Mouse (Mus musculus) heart, postnatal 4 days (tissue): ENCODE measurements at regions not wholly inside any gene's neighbourhood (a gene's known extent, or its start where the extent isn't known, plus 50 kb on each side); places are given as distances from the start of the nearest gene placed in this dataset.
"Not testable (repeated sequence)": the region's sequence is repeated elsewhere in the genome, so short reads cannot be mapped to it uniquely, and the experiment has no call there.

Source experiments
- DNase-seq: peaks from one replicate; pipeline ENCODE4 v3.0.0; 2021

GRCm38 (mm10) chr1:107677404-107677803 is 87.6 kb downstream of the Serpinb8 start:
- DNase-seq = no peak

DNA sequence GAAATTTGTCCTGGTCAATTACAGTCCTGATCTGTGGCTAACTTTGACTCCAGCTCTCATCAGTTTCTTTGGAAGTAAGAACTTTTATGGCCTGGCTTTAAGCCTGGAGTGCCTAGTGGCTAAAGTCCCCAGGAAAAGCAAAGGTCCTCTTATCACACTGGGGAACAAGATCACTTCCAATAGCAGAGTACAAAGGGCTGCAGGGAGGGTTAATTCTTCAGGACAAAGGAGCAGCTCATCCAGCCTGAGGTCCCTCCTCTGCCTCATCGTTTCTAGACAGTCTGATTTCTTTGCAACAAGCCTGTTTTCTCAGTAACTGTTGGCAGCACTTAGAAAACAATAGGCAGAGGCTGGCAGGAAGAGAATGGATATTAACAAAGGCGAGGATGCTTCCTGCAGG is 107.1 kb downstream of the Serpinb8 start:
- no peak for DNase-seq

DNA sequence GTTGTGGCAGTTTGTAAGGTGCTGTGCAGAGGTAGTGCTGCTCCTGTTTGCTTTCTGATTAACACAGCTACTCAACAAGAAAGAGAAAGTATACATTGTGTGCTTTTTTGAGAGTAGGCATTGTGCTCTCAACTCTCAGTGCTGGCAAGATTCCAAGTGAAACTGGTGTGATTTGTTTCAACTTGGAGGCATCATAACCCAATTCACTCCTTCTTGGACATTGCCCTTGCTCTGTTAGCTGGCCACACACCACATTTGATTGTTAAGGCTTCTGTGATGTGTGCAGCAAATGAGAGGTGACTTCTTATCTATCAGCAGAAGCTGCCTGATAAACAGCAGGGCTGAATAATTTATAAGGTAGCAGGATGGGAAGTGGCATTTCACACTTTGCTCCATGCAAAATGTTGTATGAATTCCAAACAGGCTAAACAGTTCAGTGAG is 116.3 kb downstream of the Serpinb8 start:
- DNase-seq = no peak

- no peak for DNase-seq
Observed at GRCm38 (mm10) chr1:107708601-107709000, 118.8 kb downstream of the Serpinb8 start.

GRCm38 (mm10) chr1:107714869-107715268 is 125.1 kb downstream of the Serpinb8 start:
- no peak for DNase-seq

GRCm38 (mm10) chr1:107719304-107719703 is 129.5 kb downstream of the Serpinb8 start:
- DNase-seq = no peak

DNA sequence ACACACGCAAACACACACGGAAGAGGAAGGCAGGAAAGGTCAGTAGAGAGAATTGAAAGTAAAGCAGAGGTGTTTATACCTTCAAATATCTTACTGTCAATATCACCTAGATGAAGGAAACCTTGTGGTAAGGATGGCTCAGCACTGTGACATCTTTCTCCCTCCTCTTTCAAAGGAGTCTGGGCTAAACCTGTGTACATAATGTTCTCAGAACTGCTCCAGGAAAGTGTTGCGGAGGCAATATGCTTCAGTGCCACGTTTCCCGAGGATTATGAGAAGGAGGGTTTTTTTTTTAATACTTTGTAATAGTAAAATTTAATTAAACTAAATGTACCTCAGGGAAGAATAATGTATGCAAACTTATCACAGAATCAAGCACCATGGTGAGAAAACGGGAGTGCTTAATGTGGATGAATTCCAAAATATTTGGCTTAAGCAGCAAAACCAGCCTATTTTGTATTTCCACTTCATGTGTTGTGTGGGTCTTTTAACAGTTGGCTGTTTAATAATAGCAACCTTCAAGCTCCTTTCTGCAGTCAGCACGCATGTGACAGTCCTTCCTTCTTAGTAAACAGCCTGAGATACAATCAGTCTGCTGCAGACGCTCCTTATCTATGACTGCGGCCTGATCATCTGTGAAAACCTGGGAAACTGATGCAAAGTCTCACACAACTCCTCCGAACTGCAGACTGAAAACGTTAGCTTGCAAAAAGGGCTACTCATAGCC is 138.5 kb downstream of the Serpinb8 start:
- DNase-seq = no peak

DNA sequence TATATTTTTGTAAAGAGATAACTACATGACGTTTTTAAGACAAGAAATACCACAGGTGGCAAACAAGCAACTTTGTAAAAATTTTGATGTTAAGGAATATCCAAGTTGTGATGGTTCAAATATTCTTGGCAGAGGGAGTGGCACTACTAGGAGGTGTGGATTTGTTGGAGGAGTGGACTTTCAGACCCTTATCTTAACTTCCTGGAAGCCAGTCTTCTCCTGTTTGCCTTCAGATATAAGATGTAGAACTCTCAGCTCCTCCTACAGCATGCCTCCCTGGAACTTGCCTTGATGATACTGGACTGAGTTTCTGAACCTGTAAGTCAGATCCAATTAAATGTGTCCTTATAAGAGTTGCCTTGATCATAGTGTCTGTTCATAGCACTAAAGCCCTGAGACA is 175.5 kb downstream of the Serpinb8 start:
- no peak for DNase-seq

DNA sequence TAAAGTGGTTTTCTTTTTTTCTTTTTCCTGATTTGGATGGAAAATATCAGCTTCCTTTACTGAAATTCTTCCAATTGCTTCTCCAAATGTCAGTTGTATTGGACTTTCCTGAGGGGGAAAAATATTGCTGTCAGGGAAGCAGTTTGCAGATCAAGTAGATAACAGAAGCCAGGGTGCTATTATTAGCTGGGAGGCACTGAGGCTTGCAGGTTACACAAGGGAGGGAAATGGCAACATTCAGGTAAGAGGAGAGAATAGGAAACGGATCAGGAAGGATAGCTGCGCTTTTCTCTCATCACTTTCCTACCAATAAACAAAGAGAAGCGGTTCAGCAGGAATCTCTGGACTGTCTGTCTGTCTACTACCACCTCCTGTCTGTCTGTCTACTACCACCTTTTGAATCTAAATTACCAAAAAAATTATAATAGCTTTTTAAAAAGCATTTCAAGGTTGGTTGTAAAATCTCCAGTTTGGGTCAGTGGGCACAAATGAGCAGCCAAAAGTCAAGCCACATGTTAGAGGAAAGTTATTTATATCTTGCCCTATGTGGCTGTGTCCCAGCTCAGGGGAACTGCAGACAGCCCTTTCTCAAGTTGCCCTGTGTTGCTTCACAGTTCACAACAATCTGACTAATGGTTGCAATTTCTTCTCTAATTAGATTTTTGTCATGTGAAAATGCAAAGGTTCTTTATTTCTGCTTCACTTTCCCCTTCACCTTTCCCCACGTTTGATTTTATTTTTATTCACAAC is 177.6 kb downstream of the Serpinb8 start:
- no peak for DNase-seq

- DNase-seq = no peak
Observed at GRCm38 (mm10) chr1:107772967-107773366, 183.2 kb downstream of the Serpinb8 start.

DNA sequence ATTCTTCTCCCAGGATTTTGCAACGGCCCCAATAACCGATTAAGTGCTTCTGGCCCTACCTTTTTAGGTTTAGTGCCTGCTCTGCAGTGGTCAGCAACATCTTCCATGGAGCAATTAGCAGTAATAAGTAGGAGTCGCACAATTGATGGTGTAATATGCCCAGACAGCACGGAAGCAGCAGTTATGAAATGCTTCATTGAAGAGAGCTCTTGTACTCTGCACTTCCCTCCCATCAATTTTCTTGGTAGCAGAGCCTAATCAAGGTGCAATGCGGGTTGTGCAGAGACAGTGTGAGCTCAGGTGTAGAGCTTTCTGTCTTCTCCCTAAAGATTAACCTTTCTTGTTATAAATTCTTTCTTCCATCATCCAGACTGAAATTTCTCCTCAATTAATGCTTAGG is 193.3 kb downstream of the Serpinb8 start:
- DNase-seq = no peak

- DNase-seq = no peak
Observed at GRCm38 (mm10) chr1:107805823-107806222, 216.0 kb downstream of the Serpinb8 start.

- DNase-seq = not testable (repeated sequence)
Observed at GRCm38 (mm10) chr1:107807367-107807766, 217.6 kb downstream of the Serpinb8 start.

GRCm38 (mm10) chr1:107811136-107811535 is 221.3 kb downstream of the Serpinb8 start:
- DNase-seq = no peak

GRCm38 (mm10) chr1:107811859-107812258 is 222.1 kb downstream of the Serpinb8 start:
- DNase-seq = no peak

DNA sequence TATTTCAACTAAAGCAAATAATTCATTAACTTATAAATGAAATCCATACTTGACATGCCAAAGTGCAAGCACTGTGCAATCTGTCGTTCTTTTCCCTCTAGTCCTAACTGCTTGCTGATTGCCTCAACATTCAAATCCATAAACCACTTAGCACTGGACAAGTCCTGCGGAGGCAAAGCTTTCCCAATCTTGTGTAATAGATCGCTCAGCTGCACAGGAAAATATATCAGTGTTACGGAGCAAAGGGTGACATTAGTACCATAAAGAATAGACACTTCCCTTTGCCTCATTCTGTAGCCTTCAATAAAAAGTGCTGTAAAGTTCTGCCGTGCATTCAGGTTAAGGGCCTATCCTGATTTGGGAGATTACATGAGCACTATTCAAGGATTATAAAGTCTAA is 248.1 kb downstream of the Serpinb8 start:
- DNase-seq = no peak

GRCm38 (mm10) chr1:107852386-107852785 is 262.6 kb downstream of the Serpinb8 start:
- DNase-seq = no peak

GRCm38 (mm10) chr1:107853001-107853400 is 263.2 kb downstream of the Serpinb8 start:
- DNase-seq = no peak

- DNase-seq = no peak
Observed at GRCm38 (mm10) chr1:107897743-107898437, 308.1 kb downstream of the Serpinb8 start.

- no peak for DNase-seq
Observed at GRCm38 (mm10) chr1:107899261-107899660, 309.5 kb downstream of the Serpinb8 start.

DNA sequence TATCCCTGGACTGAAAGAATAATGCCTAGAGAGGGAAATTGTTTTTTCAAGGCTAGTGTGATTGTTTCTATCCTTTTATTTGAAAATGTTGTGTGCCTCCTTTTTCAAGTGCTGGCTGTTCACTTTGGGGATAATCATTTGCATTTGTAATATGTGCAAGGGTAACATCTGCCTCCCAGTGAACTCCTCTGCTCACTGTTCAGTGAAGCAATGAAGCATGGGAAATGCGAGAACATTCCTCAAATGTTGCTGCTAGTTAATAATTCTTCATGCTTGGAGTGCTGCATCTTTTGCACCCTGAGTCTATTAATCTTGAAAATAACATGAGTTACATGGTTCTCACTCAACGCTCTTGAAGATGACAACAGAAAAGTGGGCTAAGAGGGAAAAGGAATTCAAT is 310.6 kb downstream of the Serpinb8 start:
- no peak for DNase-seq

- no peak for DNase-seq
Observed at GRCm38 (mm10) chr1:107900913-107901312, 311.1 kb downstream of the Serpinb8 start.
